Mouse (Mus musculus) bone marrow, adult 2 months (tissue): ENCODE results near the gene Dcp1b. TPM values are rescaled to one million over a fixed set of nuclear protein-coding genes. Genes with fewer than 3 reads are reported as not detected.

Experiments
- H3K27ac ChIP-seq: fragments of 200-500 bp; 2 replicates; pipeline ENCODE4 v1.5.1; 2012; ENCODE audit warnings: low read depth, mild to moderate bottlenecking, control low read depth, inconsistent platforms, low read length; ENCODE audit not compliant: control insufficient read depth, poor library complexity, insufficient read depth
- H3K4me1 ChIP-seq: fragments of 200-500 bp; 2 replicates; pipeline ENCODE4 v1.6.1; 2011; ENCODE audit warnings: low read length; ENCODE audit not compliant: control insufficient read depth, insufficient read depth
- H3K4me3 ChIP-seq: fragments of 200-500 bp; replicated peaks from 2 replicates; pipeline ENCODE3; 2011; ENCODE audit warnings: mild to moderate bottlenecking, low read depth, low read length, control low read depth; ENCODE audit not compliant: control insufficient read depth
- CTCF ChIP-seq: fragments of 200-500 bp; IDR thresholded peaks from 2 replicates; pipeline ENCODE4 v1.5.1; 2011; ENCODE audit warnings: low read length, control low read depth; ENCODE audit not compliant: control insufficient read depth, insufficient read depth
- POLR2A ChIP-seq: fragments of 200-500 bp; IDR thresholded peaks from 2 replicates; pipeline ENCODE4 v1.6.1; 2011; ENCODE audit warnings: low read depth, mild to moderate bottlenecking, control low read depth, low read length, borderline replicate concordance; ENCODE audit not compliant: control insufficient read depth
- WGBS: fragments of 180-500 bp; shearing (Covaris S2); methylation state at CpG from one replicate; pipeline ENCODE4 v1.1.7; 2018; 5-methylcytosine and 5-hydroxymethylcytosine counted together
- polyA plus RNA-seq: library from polyadenylated mRNA; stranded (reverse); fragments of >200 nt; gene quantifications from 2 replicates; pipeline ENCODE4 v1.2.4, GENCODE M21; 2011; ENCODE audit warnings: low replicate concordance; ENCODE audit not compliant: missing spikeins, insufficient read depth, insufficient read length

The Dcp1b gene
- polyA plus RNA-seq, 1 experiment: 4.3 TPM

GRCm38 (mm10) chr6:119187631-119188030, 12.6 kb downstream of the Dcp1b start:
- no peaks in the 10 kb centered on the region for H3K4me1 ChIP-seq
- TF ChIP-seq CTCF (no peak), POLR2A (no peak)
- 81% methylated on average over 6 of the region's 6 CpGs for WGBS
- no peak overlapping the region for H3K27ac ChIP-seq
- no peak overlapping the region for H3K4me3 ChIP-seq

DNA sequence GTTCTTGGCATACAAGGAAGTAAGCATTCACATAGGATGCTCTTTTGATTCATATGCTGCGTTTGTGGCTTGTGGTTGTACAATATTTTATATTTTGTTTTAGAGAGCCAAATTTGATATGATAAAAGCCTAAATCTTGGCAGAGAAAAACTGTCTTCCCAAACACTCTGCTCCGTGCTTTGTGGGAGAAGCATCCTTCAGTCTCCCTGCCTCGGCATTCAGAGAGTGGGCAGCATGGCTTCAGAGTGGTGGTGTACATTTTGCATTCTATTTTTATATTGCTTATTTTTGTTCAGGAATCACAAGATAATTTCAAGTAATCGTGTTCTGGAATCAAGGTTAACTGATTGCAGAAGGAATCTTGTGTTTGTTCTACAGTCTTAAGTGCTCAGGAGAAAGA, 16.4 kb downstream of the Dcp1b start:
- TF ChIP-seq POLR2A (no peak), CTCF (no peak)
- WGBS: 86% methylated on average over 4 of the region's 4 CpGs

GRCm38 (mm10) chr6:119193571-119194154, 18.6 kb downstream of the Dcp1b start:
- WGBS: 90% methylated on average over 15 of the region's 15 CpGs
- H3K27ac ChIP-seq: no peak overlapping the region
- H3K4me3 ChIP-seq: no peak overlapping the region
- no peaks in the 10 kb centered on the region for H3K4me1 ChIP-seq
- no peak for TF ChIP-seq POLR2A
- TF ChIP-seq CTCF: no peak

More for the DNA sequence above, 16.4 kb downstream of the Dcp1b start:
- H3K4me1 ChIP-seq: no peaks in the 10 kb centered on the region
- H3K4me3 ChIP-seq: no peak overlapping the region
- no peak overlapping the region for H3K27ac ChIP-seq

DNA sequence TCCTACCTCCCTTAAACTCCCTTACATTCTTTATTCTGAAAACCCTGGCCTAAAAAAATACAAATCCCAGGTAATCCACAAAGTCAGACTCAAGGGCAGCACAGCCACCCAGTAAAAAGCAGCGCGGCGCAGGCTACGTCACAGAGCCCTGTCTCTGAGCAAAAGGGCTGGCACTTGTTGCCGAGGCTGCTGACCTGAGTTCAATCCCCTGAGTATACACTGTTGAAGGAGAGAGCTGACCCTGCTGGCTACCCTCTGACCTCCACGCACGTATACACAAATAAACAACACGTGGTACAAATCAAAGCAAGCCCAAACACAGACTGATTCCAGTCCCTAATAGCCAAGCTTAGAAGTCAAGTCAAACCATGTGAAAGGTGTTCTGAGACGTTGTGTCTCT, 19.1 kb downstream of the Dcp1b start:
- no peaks in the 10 kb centered on the region for H3K4me1 ChIP-seq

GRCm38 (mm10) chr6:119194601-119195000, 19.5 kb downstream of the Dcp1b start:
- H3K4me3 ChIP-seq: no peak overlapping the region
- TF ChIP-seq POLR2A: no peak
- TF ChIP-seq CTCF: no peak
- no peaks in the 10 kb centered on the region for H3K4me1 ChIP-seq
- 88% methylated on average over 7 of the region's 7 CpGs for WGBS
- no peak overlapping the region for H3K27ac ChIP-seq

More for the DNA sequence above, 19.1 kb downstream of the Dcp1b start:
- TF ChIP-seq POLR2A (no peak), CTCF (no peak)
- Histone ChIP-seq H3K4me3 (no peak overlapping the region), H3K27ac (no peak overlapping the region)
- WGBS: 93% methylated on average over 9 of the region's 9 CpGs

DNA sequence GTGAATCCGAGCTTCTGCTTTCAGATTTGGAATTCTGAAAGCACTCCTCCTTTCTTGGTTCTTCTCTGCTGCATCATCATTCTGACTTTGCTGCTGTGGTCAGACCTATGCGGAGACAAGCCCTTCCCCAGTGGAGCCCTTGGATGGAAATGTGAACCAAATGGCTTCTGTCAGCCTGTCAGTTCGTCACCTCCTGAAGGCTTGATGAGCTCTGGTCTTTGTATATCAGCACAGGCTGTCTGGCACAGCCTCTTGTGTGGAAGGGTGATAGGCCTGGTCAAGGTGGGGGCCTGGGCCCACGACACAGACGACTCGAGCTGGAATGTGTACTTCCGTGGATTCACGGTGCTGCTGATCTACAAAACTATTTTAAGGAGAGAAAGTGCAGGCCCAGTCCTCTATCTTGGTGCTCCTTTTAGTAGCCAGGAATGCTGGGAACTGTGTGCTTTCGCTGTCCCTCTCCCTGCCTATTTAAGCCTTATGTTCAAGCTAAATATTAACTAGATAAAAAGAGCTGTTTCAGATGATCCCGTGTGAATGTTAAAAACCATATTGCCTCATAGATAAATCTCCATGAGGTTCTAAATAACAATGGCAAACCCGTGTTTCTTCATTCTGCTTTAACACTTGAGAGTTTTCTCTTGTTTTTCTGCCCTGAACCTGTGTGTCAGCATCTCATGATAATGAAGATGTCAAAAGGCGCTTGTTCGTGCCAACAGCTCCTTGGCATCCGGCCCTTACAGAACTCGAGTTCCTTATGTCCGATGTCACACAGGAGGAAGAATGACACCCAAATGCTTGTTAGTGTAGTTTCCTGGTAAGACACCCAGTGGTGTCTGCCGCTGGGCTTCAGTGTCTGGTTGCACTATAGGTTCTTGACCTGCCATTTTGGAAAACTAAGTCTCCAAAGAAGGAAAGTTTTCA, 21.6 kb downstream of the Dcp1b start, which contains the start of gene Cacna1c:
Gene Cacna1c, minus strand, starts transcription at position 37 of the 924 bp plus-strand sequence.
- TF ChIP-seq CTCF: no peak
- 85% methylated on average over 17 of the region's 17 CpGs for WGBS
- H3K27ac ChIP-seq: no peak within 1 kb of the TSS
- H3K4me1 ChIP-seq: no peaks in the 10 kb centered on the region
- no peak within 1 kb of the TSS for H3K4me3 ChIP-seq

DNA sequence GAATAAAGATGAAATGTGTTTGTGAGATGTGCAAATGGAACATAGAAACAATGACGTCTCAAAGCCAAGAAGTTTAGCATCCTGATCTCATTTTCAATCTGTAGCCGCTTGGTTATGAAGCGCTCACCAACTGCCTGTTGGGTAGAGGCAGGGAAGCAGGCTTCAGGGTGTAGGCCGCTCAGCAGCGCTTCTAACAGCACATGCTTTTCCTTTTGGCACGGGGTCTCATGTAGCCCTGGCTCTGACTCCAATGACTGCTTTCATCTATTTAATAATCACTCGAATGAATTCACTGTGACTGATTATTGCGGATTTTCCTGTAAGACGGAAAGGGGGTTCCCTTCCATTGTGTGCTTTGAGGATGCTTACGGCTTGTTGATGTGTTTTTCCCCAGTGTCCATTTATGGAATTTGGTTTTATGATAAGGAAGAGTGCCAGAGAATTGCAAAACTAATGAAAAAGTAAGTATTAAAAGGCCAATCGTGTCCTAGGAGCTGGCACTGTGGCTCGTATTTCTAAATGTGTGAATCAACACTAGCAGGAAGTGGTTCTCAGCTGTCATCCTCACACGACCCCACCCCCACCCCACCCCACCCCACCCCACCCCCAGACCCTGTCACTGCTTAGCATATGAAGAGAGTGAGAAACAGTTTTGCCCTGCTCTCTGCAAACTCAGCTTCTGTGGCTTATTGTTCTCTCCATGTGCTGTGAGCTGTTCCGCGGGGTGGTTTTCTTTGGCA, 23.7 kb downstream of the Dcp1b start:
- Histone ChIP-seq H3K27ac (no peak overlapping the region), H3K4me3 (no peak overlapping the region), H3K4me1 (no peaks in the 10 kb centered on the region)
- TF ChIP-seq POLR2A: no peak
- TF ChIP-seq CTCF: no peak
- WGBS: 72% methylated on average over 15 of the region's 15 CpGs
